Mouse (Mus musculus) embryo, embryonic 10 days (tissue): ENCODE results near the gene Tssc4.

Experiments used
- DNase-seq: peaks from one replicate; pipeline ENCODE4 v3.0.0-alpha.2; 2015; ENCODE audit warnings: low spot score

Tssc4 gene

GRCm38 (mm10) chr7:143111719-143112118 lies 42.7 kb downstream of the Tssc4 start:
- no peak for DNase-seq

- no peak for DNase-seq
These were observed 43.3 kb downstream of the Tssc4 start for GRCm38 (mm10) chr7:143112395-143112794.

- DNase-seq: no peak
These were observed 45.7 kb downstream of the Tssc4 start for GRCm38 (mm10) chr7:143114773-143115172.

DNA sequence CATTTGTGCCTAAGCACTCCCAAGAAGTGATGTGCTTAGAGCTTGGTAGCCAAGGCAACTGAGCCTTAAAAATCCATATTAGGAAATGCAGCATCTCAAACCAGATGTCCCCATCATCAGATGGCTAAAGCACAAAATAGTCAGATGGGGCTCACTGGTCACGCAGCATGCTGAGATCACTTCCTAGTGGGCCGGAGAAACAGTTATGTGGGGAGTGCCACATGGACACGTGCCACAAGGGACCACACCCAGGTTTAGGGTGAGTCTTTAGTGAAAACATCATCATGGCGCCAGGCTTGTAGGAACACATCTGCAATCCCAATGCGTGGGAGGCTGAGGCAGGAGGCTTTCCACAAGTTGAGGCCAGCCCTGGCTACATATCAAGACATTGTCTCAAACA lies 47.5 kb downstream of the Tssc4 start:
- DNase-seq: no peak

- DNase-seq: no peak
These were observed 50.4 kb downstream of the Tssc4 start for GRCm38 (mm10) chr7:143119407-143119806.

- DNase-seq: no peak
These were observed 50.8 kb downstream of the Tssc4 start for GRCm38 (mm10) chr7:143119826-143120225.
